Mouse (Mus musculus): ENCODE data around the gene Dynll1. TPM values are rescaled to one million over a fixed set of nuclear protein-coding genes. Genes with fewer than 3 reads are reported as not detected.

Dynll1 gene
- polyA plus RNA-seq, 1 experiment from 2014 or later: 1,684 TPM

Other genes starting within 250 kb of the Dynll1 start
- 22.3 and 22.8 TPM in 2 replicates for gene Gm10401, start 202.7 kb downstream of the Dynll1 start, polyA plus RNA-seq (2016; fragmentation: Nextera tagmentation; extraction: Ambion mirVana)
- 67.2 and 70.6 TPM in 2 replicates for gene Acads, start 181.7 kb downstream of the Dynll1 start, polyA plus RNA-seq (2016; fragmentation: Nextera tagmentation; extraction: Ambion mirVana)
- 66.9 and 74.6 TPM in 2 replicates for gene Unc119b, start 166.0 kb downstream of the Dynll1 start, polyA plus RNA-seq (2016; fragmentation: Nextera tagmentation; extraction: Ambion mirVana)
- 59.5 and 71.1 TPM in 2 replicates for gene Mlec, start 142.8 kb downstream of the Dynll1 start, polyA plus RNA-seq (2016; fragmentation: Nextera tagmentation; extraction: Ambion mirVana)
- 2.3 and 6.1 TPM in 2 replicates for gene Cabp1, start 106.6 kb downstream of the Dynll1 start, polyA plus RNA-seq (2016; fragmentation: Nextera tagmentation; extraction: Ambion mirVana)
- gene Pop5, start 65.2 kb downstream of the Dynll1 start, polyA plus RNA-seq (2016; fragmentation: Nextera tagmentation; extraction: Ambion mirVana): 104 and 114 TPM in 2 replicates
- 132 and 172 TPM in 2 replicates for gene Rnf10, start 28.1 kb downstream of the Dynll1 start, polyA plus RNA-seq (2016; fragmentation: Nextera tagmentation; extraction: Ambion mirVana)
- 49.6 and 55.1 TPM in 2 replicates for gene Coq5, start 21.3 kb downstream of the Dynll1 start, polyA plus RNA-seq (2016; fragmentation: Nextera tagmentation; extraction: Ambion mirVana)
- 383 and 387 TPM in 2 replicates for gene Srsf9, start 26.2 kb upstream of the Dynll1 start, polyA plus RNA-seq (2016; fragmentation: Nextera tagmentation; extraction: Ambion mirVana)
- gene Gatc, start 40.2 kb upstream of the Dynll1 start, polyA plus RNA-seq (2016; fragmentation: Nextera tagmentation; extraction: Ambion mirVana): 35.6 and 41.2 TPM in 2 replicates
- gene Triap1, start 40.2 kb upstream of the Dynll1 start, polyA plus RNA-seq (2016; fragmentation: Nextera tagmentation; extraction: Ambion mirVana): 56.3 and 57.2 TPM in 2 replicates
- gene Cox6a1, start 48.0 kb upstream of the Dynll1 start, polyA plus RNA-seq (2016; fragmentation: Nextera tagmentation; extraction: Ambion mirVana): 875 and 1,016 TPM in 2 replicates
- gene Msi1, start 128.6 kb upstream of the Dynll1 start, polyA plus RNA-seq (2016; fragmentation: Nextera tagmentation; extraction: Ambion mirVana): 167 and 222 TPM in 2 replicates
- 0.51 TPM in 1 of 2 replicates, not detected in the other for gene Pla2g1b, start 165.3 kb upstream of the Dynll1 start, polyA plus RNA-seq (2016; fragmentation: Nextera tagmentation; extraction: Ambion mirVana)
- 17.2 and 17.3 TPM in 2 replicates for gene Sirt4, start 183.7 kb upstream of the Dynll1 start, polyA plus RNA-seq (2016; fragmentation: Nextera tagmentation; extraction: Ambion mirVana)
- gene Pxn, start 205.7 kb upstream of the Dynll1 start, polyA plus RNA-seq (2016; fragmentation: Nextera tagmentation; extraction: Ambion mirVana): 32.6 and 42.6 TPM in 2 replicates

All from hindbrain, embryonic 10.5 days (tissue).